Mouse (Mus musculus): Measurements from ENCODE around the gene L3mbtl4.
"Not testable (repeated sequence)": the region's sequence is repeated elsewhere in the genome, so short reads cannot be mapped to it uniquely, and the experiment has no call there.

The L3mbtl4 gene

DNA sequence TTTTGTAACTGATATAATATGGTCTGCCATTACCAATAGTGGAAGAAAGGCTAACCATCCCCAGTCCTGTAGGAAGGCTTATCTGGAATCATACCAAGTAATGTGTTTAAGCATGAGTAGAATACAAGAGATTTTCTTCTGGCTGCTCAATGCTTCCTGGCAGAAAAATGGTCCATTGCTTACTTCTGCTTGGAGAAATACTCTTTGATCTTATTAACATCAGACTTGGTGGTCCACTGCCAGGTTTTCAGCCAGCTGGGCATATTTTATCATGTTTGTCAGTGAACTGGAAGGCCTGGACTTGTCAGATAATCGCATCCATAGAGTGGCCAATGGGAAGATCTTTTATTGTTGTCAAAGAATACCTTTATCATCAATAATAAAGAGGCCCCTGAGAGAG lies 97.5 kb downstream of the L3mbtl4 start:
- in situ Hi-C loops (cut with MboI, MseI), result loop anchor here (10.0 kb wide), 1 partner anchor 1666 kb away; no protein-coding TSS in a partner anchor

- in situ Hi-C loops (cut with MboI, MseI), result no loop called here
Measured at GRCm38 (mm10) chr17:68388481-68388880, 114.9 kb downstream of the L3mbtl4 start.

DNA sequence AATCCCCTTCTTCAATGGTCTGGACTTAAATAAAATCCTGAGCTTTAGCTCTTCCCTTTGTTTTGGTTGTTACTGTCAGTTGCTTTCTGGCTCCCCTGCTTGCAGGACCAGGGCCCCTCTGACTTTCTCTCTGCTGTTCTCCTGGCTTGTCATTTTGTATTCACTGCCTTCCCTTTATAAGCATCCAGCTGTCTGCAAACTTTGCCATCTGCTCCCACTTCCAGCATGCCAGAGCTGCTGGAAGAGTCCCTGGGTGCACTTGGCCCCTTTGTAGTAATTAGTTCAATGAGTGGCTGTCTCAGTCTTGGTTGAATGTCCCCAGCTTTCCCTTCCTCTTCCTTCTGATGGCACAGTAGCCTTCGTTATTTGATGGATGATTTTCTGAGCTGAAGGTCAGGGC lies 132.4 kb downstream of the L3mbtl4 start:
- in situ Hi-C loops (cut with MboI, MseI), result no loop called here

DNA sequence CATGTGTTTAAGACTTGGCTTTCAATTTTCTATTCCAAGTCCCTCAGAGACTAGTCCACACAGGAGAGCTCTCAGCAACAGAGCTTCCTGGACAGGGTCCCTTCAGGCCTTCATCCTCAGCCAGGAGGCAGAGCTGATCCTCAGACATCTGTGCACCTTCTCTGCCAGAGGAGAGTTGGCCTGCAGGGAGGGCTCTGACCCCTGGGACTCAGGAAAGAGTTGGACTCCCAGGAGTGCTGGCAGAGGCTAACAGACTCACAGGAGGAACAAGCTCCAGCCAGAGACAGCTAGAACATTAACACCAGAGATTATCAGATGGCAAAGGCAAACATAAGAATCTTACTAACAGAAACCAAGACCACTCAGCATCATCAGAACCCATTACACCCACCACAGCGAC lies 133.5 kb downstream of the L3mbtl4 start:
- in situ Hi-C loops (cut with MboI, MseI), result not testable (repeated sequence)

- in situ Hi-C loops (cut with MboI, MseI), result no loop called here
Measured at GRCm38 (mm10) chr17:68422663-68423498, 149.3 kb downstream of the L3mbtl4 start.

- in situ Hi-C loops (cut with MboI, MseI), result no loop called here
Measured at GRCm38 (mm10) chr17:68433576-68433975, 160.0 kb downstream of the L3mbtl4 start.

GRCm38 (mm10) chr17:68450921-68451320 lies 177.3 kb downstream of the L3mbtl4 start:
- in situ Hi-C loops (cut with MboI, MseI), result no loop called here

- in situ Hi-C loops (cut with MboI, MseI), result no loop called here
Measured at GRCm38 (mm10) chr17:68461471-68461870, 187.9 kb downstream of the L3mbtl4 start.

DNA sequence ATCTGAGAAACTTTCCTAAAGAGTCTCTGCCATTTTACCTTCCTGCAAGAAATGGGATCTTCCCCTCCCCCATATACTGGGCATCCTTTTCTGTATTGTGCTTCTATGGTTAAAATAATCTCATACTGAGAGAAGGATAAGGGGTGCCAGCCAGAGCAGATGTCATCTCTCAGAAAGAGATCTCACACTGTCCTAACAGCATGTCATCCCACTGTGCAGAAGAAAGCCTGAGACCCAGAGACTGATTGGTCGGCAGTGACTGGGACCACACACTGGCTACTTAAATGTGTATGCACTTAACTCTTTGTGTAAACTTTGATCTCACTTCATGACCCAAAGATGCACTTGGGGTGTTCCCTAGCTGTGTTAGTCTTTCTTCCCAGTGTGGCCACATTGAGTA lies 193.7 kb downstream of the L3mbtl4 start:
- in situ Hi-C loops (cut with MboI, MseI), result no loop called here

DNA sequence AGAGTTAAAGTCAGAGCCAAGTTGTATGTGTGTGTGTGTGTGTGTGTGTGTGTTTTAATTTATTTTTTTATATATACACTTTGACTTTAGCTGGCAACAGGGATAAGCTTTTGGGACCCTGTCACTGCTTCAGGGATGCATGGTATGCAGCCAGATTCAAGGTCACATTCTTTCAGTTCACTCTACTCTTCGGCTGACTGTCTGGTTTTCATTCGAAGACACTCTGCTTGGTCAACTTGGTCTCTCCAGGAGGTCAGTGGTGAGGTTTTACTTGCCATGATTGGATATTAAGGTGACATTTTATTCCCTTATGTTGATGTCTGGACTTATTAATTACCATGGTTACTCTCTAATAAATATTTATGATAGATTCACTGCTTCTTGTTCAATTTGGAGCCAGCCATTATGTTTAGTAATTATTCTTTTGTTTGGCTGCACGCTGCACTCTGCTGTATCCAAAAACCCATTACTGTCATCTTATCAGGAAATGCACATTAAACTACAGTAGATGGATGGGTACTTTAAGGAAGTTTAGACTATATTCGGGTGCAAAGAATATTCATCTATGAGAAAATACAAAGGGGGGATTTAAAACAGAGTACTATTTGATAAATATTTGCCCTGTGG lies 216.6 kb downstream of the L3mbtl4 start:
- in situ Hi-C loops (cut with MboI, MseI), result no loop called here

DNA sequence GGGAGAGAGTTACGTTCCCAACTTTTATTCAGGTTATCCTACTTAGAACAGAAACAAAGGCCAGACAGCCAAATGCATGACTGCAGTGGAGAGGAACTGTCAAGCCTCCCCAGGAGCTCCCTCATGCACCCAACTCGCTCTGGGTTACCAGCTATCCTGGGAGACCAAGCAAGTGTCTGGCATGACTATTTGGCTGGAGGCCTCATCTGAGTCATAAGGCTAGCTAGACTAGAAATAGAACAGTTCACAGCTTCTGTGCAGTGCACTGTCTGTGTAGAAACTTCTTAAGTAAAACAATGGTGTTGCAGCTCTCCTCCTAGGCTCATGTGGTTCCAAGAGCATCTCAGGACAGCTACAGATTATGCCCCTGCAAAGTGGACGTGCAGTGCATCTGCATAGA lies 218.6 kb downstream of the L3mbtl4 start:
- in situ Hi-C loops (cut with MboI, MseI), result no loop called here

DNA sequence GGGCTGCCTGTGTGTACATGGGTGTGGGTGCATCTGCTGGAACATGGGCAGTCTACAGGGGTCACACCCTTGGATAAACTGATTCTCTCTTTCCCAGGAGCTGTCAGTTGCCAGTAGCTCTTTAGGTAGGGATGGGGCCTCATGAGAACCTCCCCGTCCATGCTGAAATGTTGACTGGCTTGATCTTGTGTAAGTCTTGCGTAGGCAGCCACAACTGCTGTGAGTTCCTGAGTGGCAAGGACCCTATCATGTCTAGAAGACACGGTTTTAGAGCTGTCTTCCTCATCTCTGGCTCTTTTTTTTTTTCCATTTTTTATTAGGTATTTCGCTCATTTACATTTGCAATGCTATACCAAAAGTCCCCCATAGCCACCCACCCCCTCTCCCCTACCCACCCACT lies 229.4 kb downstream of the L3mbtl4 start:
- in situ Hi-C loops (cut with MboI, MseI), result not testable (repeated sequence)

DNA sequence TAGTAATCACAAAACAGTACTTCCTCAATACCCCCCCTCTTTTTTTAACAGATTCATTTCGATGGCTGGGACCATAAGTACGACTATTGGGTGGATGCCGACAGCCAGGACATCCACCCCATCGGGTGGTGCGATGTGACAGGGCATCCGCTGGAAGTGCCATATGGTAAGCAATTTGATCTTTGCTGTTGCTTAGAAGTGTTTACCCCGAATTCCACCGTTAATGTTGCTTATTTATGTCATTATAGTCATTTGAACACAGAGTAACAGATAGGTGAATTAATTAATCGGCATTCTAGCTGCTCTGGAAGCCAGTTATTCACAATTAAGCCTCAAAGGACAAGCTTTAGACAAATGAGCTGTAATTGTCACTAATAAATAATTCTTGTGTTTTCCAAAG lies 286.1 kb downstream of the L3mbtl4 start:
- in situ Hi-C loops (cut with MboI, MseI), result no loop called here

DNA sequence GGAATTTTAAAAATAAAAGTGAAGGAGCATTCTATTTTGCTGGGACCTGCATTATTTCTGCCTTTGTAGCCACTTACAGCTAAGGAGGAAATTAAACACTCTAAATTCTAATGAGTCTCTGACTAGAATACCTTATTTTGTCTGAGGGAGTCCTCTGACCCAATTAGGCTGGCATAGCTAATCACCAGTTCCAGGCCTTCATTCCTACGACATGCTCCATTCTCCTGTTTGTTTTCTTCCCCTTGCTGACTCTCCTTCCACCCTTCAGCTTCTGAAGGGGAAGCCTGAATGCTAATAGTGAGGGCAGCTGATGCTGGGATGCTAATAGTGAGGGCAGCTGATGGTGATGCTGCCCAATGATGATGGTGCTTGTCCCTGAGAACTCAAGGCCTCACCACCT lies 286.7 kb downstream of the L3mbtl4 start:
- in situ Hi-C loops (cut with MboI, MseI), result no loop called here

DNA sequence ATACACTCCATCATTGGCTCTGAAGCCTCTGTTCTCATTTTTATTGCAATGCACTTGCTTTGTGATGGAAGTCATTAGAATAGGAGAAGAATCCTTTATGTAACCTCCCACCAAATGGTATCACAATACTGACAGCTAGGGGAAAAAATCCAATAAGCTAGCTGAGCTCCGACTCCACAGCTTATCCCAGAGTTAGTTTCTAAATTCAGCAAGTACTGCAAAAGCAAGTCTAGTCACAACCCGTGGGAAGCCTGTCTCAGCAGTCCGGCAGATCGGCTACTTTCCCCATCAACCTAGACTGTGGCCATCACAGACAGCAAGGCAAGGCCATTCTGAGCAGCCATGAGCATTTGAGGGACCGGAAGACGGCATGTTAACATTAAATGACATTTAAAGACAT lies 298.2 kb downstream of the L3mbtl4 start:
- in situ Hi-C loops (cut with MboI, MseI), result no loop called here

DNA sequence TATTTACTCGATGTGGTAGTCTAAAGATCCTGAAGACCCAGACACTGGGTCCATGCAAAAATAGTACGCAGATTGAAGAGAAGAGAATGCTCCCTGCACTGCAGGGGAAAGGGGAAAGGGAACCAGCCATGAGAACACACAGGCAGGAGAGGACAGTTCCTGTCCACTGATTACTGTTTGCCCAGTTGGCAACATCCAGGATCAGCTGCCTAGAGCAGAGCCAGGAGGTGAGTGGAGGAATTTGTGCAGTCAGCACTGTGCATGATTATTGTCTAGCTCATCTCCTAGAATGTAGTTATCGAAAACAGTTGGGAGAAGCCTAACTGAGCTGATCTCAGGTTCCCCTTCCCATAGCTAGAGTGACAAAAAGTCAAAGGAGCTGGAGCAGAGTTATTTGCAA lies 311.6 kb downstream of the L3mbtl4 start:
- in situ Hi-C loops (cut with MboI, MseI), result no loop called here

- in situ Hi-C loops (cut with MboI, MseI), result no loop called here
Measured at GRCm38 (mm10) chr17:68591619-68592018, 318.0 kb downstream of the L3mbtl4 start.

DNA sequence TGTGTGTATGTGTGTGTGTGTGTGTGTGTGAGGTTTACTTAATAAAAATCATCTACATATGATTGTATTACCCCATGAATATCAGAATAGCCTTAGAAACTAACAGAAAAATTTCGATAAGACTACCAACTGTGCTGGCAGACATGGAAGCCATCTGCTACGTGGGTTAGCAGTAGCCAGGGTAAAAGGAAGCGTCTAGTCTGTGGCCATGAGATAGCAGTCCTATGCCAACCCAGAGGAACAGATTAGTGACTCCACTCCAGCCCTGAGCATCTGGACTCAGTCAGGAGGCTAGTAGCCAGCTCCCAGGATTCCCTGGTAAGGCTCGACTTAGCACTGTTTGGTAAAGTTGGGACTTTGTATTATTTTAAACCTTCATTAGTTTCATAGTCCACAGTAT lies 329.1 kb downstream of the L3mbtl4 start:
- in situ Hi-C loops (cut with MboI, MseI), result no loop called here

- in situ Hi-C loops (cut with MboI, MseI), result no loop called here
Measured at GRCm38 (mm10) chr17:68607691-68608090, 334.1 kb downstream of the L3mbtl4 start.

- in situ Hi-C loops (cut with MboI, MseI), result loop anchor here (10.0 kb wide), 1 partner anchor 1726 kb away; no protein-coding TSS in a partner anchor
Measured at GRCm38 (mm10) chr17:68611247-68611646, 337.6 kb downstream of the L3mbtl4 start.

DNA sequence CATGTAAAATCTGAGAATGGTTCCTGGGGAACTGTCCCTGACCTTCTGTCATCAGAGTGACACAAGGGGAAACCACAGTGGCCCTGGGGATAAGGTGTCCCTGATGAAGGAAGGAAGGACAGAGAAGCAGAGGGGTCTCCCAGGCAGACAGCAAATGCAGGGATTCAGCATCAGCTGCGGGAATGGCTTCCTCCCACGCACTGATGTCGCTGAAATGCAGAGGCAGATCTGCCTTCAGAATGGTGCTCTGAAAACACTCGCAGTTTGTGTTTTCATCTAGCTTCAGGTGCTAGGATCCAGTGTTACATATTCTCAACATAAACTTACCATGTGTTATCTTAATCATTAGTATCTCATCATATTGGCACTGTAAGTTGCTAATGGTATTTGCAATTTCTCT lies 351.7 kb downstream of the L3mbtl4 start:
- in situ Hi-C loops (cut with MboI, MseI), result no loop called here

- in situ Hi-C loops (cut with MboI, MseI), result no loop called here
Measured at GRCm38 (mm10) chr17:68629631-68630426, 356.2 kb downstream of the L3mbtl4 start.

Measured in regulatory T cell (primary cell).